Mouse (Mus musculus): Measurements from ENCODE around the gene Tmod1.

- TF ChIP-seq POLR2A (IDR thresholded peaks at IDR 0.05; ENCODE audit: low read depth, low read length) (no peak), CTCF (IDR thresholded peaks at IDR 0.05; ENCODE audit: borderline replicate concordance, insufficient read depth, low read length) (no peak)
Measured at GRCm38 (mm10) chr4:46096546-46096945, 57.8 kb downstream of the Tmod1 start.

All from embryonic fibroblast, embryonic 13.5 days (primary cell).